Mouse (Mus musculus): ENCODE results near the gene Rimbp3. TPM values are rescaled to one million over a fixed set of nuclear protein-coding genes. Genes with fewer than 3 reads are reported as not detected.

Gene Rimbp3
- total and polyA plus RNA-seq, 2 experiments from 2014 or later = 0.11 to 0.61 TPM

GRCm38 (mm10) chr16:17233702-17234498 is 25.5 kb downstream of the Rimbp3 start:
- H3K4me3 ChIP-seq (ENCODE audit: low read depth, low read length) = peak overlapping the region; percentile 94
- DNase-seq (ENCODE audit: low spot score) (peak; percentile 65), ATAC-seq (ENCODE audit: insufficient read depth, low read depth) (peak; percentile 40)
- under 1% methylated on average over 59 of the region's 62 CpGs for WGBS
- TF ChIP-seq EP300 (IDR thresholded peaks at IDR 0.05; ENCODE audit: low read depth) (no peak), CTCF (IDR thresholded peaks at IDR 0.05; ENCODE audit: low read depth) (no peak)
- H3K4me1 ChIP-seq (ENCODE audit: control insufficient read depth, insufficient read depth) = peaks cover 43% of the 10 kb centered on the region
- 0 out of 2 replicates have a peak, but pooled peaks cover 5% of the 10 kb centered on the region for H3K9me3 ChIP-seq (replicated peaks; ENCODE audit: control insufficient read depth, low read length)
- H3K4me2 ChIP-seq (ENCODE audit: low read depth, low read length) = peak overlapping the region; percentile 87
- no peaks in the 10 kb centered on the region for H3K36me3 ChIP-seq (replicated peaks; ENCODE audit: control insufficient read depth, insufficient read depth, low read length)
- no peaks in the 10 kb centered on the region for H3K27me3 ChIP-seq (ENCODE audit: control insufficient read depth, insufficient read depth, low read length)
- H3K27ac ChIP-seq (ENCODE audit: low read depth) = peak overlapping the region; percentile 98
- H3K9ac ChIP-seq (replicated peaks; ENCODE audit: low read depth, low read length) = peak overlapping the region; percentile 97

- 0 out of 2 replicates have a peak, but pooled peaks cover 4% of the 10 kb centered on the region for H3K9me3 ChIP-seq (replicated peaks; ENCODE audit: control insufficient read depth, low read length)
- H3K36me3 ChIP-seq (replicated peaks; ENCODE audit: control insufficient read depth, insufficient read depth, low read length) = no peaks in the 10 kb centered on the region
- peak overlapping the region; percentile 97 for H3K9ac ChIP-seq (replicated peaks; ENCODE audit: low read depth, low read length)
- peak overlapping the region; percentile 98 for H3K27ac ChIP-seq (ENCODE audit: low read depth)
- H3K4me3 ChIP-seq (ENCODE audit: low read depth, low read length) = peak overlapping the region; percentile 94
- DNase-seq (ENCODE audit: low spot score) (peak; percentile 42), ATAC-seq (ENCODE audit: insufficient read depth, low read depth) (no peak)
- under 1% methylated on average over 12 of the region's 12 CpGs for WGBS
- no peaks in the 10 kb centered on the region for H3K27me3 ChIP-seq (ENCODE audit: control insufficient read depth, insufficient read depth, low read length)
- no peak for TF ChIP-seq CTCF (IDR thresholded peaks at IDR 0.05; ENCODE audit: low read depth)
- no peak for TF ChIP-seq EP300 (IDR thresholded peaks at IDR 0.05; ENCODE audit: low read depth)
- H3K4me1 ChIP-seq (ENCODE audit: control insufficient read depth, insufficient read depth) = peaks cover 48% of the 10 kb centered on the region
- H3K4me2 ChIP-seq (ENCODE audit: low read depth, low read length) = peak overlapping the region; percentile 87
Observed at GRCm38 (mm10) chr16:17234499-17234895, 26.1 kb downstream of the Rimbp3 start.

GRCm38 (mm10) chr16:17234916-17235665 is 26.7 kb downstream of the Rimbp3 start:
- TF ChIP-seq EP300 (IDR thresholded peaks at IDR 0.05; ENCODE audit: low read depth) (no peak), CTCF (IDR thresholded peaks at IDR 0.05; ENCODE audit: low read depth) (no peak)
- Histone ChIP-seq H3K4me1 (ENCODE audit: control insufficient read depth, insufficient read depth) (peaks cover 54% of the 10 kb centered on the region), H3K9me3 (replicated peaks; ENCODE audit: control insufficient read depth, low read length) (no peaks in the 10 kb centered on the region), H3K27me3 (ENCODE audit: control insufficient read depth, insufficient read depth, low read length) (no peaks in the 10 kb centered on the region), H3K27ac (ENCODE audit: low read depth) (peak overlapping the region; percentile 98), H3K4me2 (ENCODE audit: low read depth, low read length) (peak overlapping the region; percentile 87), H3K9ac (replicated peaks; ENCODE audit: low read depth, low read length) (peak overlapping the region; percentile 97; the same call in 1 of the 2 replicates), H3K36me3 (replicated peaks; ENCODE audit: control insufficient read depth, insufficient read depth, low read length) (no peaks in the 10 kb centered on the region), H3K4me3 (ENCODE audit: low read depth, low read length) (peak overlapping the region; percentile 94)
- 13% methylated on average over 9 of the region's 9 CpGs for WGBS
- DNase-seq (ENCODE audit: low spot score) (peak; percentile 60), ATAC-seq (ENCODE audit: insufficient read depth, low read depth) (no peak)

- peak overlapping the region; percentile 19; the same call in 1 of the 2 replicates for H3K4me2 ChIP-seq (ENCODE audit: low read depth, low read length)
- peak overlapping the region; percentile 68 for H3K27ac ChIP-seq (ENCODE audit: low read depth)
- TF ChIP-seq CTCF (IDR thresholded peaks at IDR 0.05; ENCODE audit: low read depth) (no peak), EP300 (IDR thresholded peaks at IDR 0.05; ENCODE audit: low read depth) (no peak)
- H3K9ac ChIP-seq (replicated peaks; ENCODE audit: low read depth, low read length) = no peak overlapping the region
- DNase-seq (ENCODE audit: low spot score) = peak; percentile 50
- no peak overlapping the region for H3K4me3 ChIP-seq (ENCODE audit: low read depth, low read length)
- WGBS = 23% methylated on average over 3 of the region's 3 CpGs
- H3K4me1 ChIP-seq (ENCODE audit: control insufficient read depth, insufficient read depth) = peaks cover 64% of the 10 kb centered on the region
- ATAC-seq (ENCODE audit: insufficient read depth, low read depth) = no peak
- H3K36me3 ChIP-seq (replicated peaks; ENCODE audit: control insufficient read depth, insufficient read depth, low read length) = no peaks in the 10 kb centered on the region
- H3K9me3 ChIP-seq (replicated peaks; ENCODE audit: control insufficient read depth, low read length) = no peaks in the 10 kb centered on the region
- H3K27me3 ChIP-seq (ENCODE audit: control insufficient read depth, insufficient read depth, low read length) = no peaks in the 10 kb centered on the region
Observed at GRCm38 (mm10) chr16:17237634-17238033, 29.2 kb downstream of the Rimbp3 start.

- Histone ChIP-seq H3K9ac (replicated peaks; ENCODE audit: low read depth, low read length) (no peak overlapping the region), H3K27ac (ENCODE audit: low read depth) (no peak overlapping the region), H3K4me2 (ENCODE audit: low read depth, low read length) (no peak overlapping the region), H3K36me3 (replicated peaks; ENCODE audit: control insufficient read depth, insufficient read depth, low read length) (no peaks in the 10 kb centered on the region), H3K9me3 (replicated peaks; ENCODE audit: control insufficient read depth, low read length) (no peaks in the 10 kb centered on the region), H3K27me3 (ENCODE audit: control insufficient read depth, insufficient read depth, low read length) (no peaks in the 10 kb centered on the region), H3K4me3 (ENCODE audit: low read depth, low read length) (no peak overlapping the region), H3K4me1 (ENCODE audit: control insufficient read depth, insufficient read depth) (peaks cover 68% of the 10 kb centered on the region)
- WGBS = 58% methylated on average over 2 of the region's 2 CpGs
- TF ChIP-seq CTCF (IDR thresholded peaks at IDR 0.05; ENCODE audit: low read depth) = no peak
- no peak for ATAC-seq (ENCODE audit: insufficient read depth, low read depth)
- DNase-seq (ENCODE audit: low spot score) = no peak
Observed at GRCm38 (mm10) chr16:17239409-17239808, 31.0 kb downstream of the Rimbp3 start.
